20 mouse cellular contexts compared by ENCODE assay signal in the genomic region with DNA sequence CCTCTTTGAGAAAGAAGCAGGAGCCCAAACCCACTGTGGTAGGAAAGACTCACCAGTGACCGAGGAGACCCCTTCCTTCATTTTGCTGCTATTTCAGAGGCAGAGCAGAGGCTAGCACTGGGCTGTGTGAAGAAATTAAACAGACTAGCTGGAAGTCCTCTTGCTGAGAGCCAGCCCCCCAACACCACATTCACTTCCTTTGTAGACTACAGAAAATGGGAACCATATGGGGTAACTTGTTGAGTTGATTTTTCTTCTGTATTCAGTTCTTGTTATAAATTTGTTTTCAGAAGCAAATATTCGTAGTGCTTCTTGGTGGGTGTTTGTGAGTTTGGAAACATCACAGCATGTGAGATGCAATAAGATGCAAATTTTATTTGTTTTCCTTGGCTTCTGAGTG.
A peak's percentile ranks its signal among the peaks of the same experiment; 100 is the strongest.
DNase-seq lines count a peak whose midpoint lies in the region; ATAC-seq and TF ChIP-seq lines count a peak whose summit lies in the region.
"Had no signal": no experiment of that assay in that cellular context is flagged by ENCODE, and none has a peak within 500 bp of the region (broad histone marks: within the 10 kb centered on the region; RNA-seq: fewer than 3 reads in every experiment).

No protein-coding gene starts in this region.

- H3K4me3 ChIP-seq in lung, embryonic 14.5 days (ENCODE audit: low read depth, low read length), result no peak overlapping the region
- no peak overlapping the region for H3K4me3 ChIP-seq in embryonic facial prominence, embryonic 11.5 days (ENCODE audit: low read depth, low read length)
- no peak overlapping the region for H3K4me3 ChIP-seq in cerebellum, adult 2 months (replicated peaks; ENCODE audit: insufficient read depth, low read depth, low read length)
- H3K4me3 ChIP-seq: forebrain, embryonic 15.5 days; gastrocnemius, adult 2 months; heart, embryonic 10.5 days; hindbrain, embryonic 13.5 days had no signal

- no peaks in the 10 kb centered on the region for H3K36me3 ChIP-seq in lung, embryonic 14.5 days (ENCODE audit: insufficient read depth)
- H3K36me3 ChIP-seq in embryonic facial prominence, embryonic 11.5 days (replicated peaks; ENCODE audit: control insufficient read depth, insufficient read depth, low read depth, low read length), result no peaks in the 10 kb centered on the region
- H3K36me3 ChIP-seq: forebrain, embryonic 15.5 days; hindbrain, embryonic 13.5 days had no signal

- no peak overlapping the region for H3K9ac ChIP-seq in lung, embryonic 14.5 days
- H3K9ac ChIP-seq in embryonic facial prominence, embryonic 11.5 days (replicated peaks; ENCODE audit: low read length), result no peak overlapping the region
- H3K9ac ChIP-seq: forebrain, embryonic 15.5 days; hindbrain, embryonic 13.5 days had no signal

- no peaks in the 10 kb centered on the region for H3K4me1 ChIP-seq in lung, embryonic 14.5 days (ENCODE audit: insufficient read depth)
- H3K4me1 ChIP-seq in embryonic facial prominence, embryonic 11.5 days (ENCODE audit: control insufficient read depth, insufficient read depth, low read length), result no peaks in the 10 kb centered on the region
- no peaks in the 10 kb centered on the region for H3K4me1 ChIP-seq in cerebellum, adult 2 months (ENCODE audit: control insufficient read depth, insufficient read depth, low read length)
- H3K4me1 ChIP-seq: heart, embryonic 10.5 days had no signal

- no peak overlapping the region for H3K27ac ChIP-seq in lung, embryonic 14.5 days (ENCODE audit: low read depth)
- no peak overlapping the region for H3K27ac ChIP-seq in embryonic facial prominence, embryonic 11.5 days (replicated peaks; ENCODE audit: low read depth, low read length)
- no peak overlapping the region for H3K27ac ChIP-seq in cerebellum, adult 2 months (ENCODE audit: insufficient read depth, low read length)
- H3K27ac ChIP-seq: forebrain, embryonic 15.5 days; gastrocnemius, adult 2 months; heart, embryonic 10.5 days; hindbrain, embryonic 13.5 days; hindbrain, postnatal 0 days had no signal

- H3K9me3 ChIP-seq in lung, embryonic 14.5 days (ENCODE audit: low read depth, low read length), result peaks cover 3% of the 10 kb centered on the region; the same call in 1 of the 2 replicates
- H3K9me3 ChIP-seq in embryonic facial prominence, embryonic 11.5 days (replicated peaks; ENCODE audit: control insufficient read depth, low read length), result no peaks in the 10 kb centered on the region
- H3K9me3 ChIP-seq: forebrain, embryonic 15.5 days; hindbrain, embryonic 13.5 days had no signal

- DNase-seq in lung, embryonic 14.5 days, result peak; percentile 60
- no peak for DNase-seq in lung, postnatal 4 days
- DNase-seq in embryonic facial prominence, embryonic 11.5 days (ENCODE audit: low spot score), result peak; percentile 48
- peak; percentile 42 for DNase-seq in forelimb bud, embryonic 11.5 days (ENCODE audit: low read depth, low spot score)
- DNase-seq in layer of hippocampus, adult 18-20 months (ENCODE audit: low spot score in 2 of 2), result no peak
- DNase-seq in cerebellum, postnatal 4 days (ENCODE audit: low spot score in 2 of 2), result no peak
- no peak for DNase-seq in cerebellum, adult 2 months
- DNase-seq: adrenal gland, adult 2 months; adrenal gland, postnatal 25 days; cerebellum, adult 18-20 months; cerebellum, postnatal 10 days; gastrocnemius, adult 2 months; gastrocnemius, postnatal 25 days; heart, adult 18-20 months; heart, postnatal 10 days had no signal

- 82% methylated on average over 2 of the region's 2 CpGs for WGBS in lung, embryonic 14.5 days
- 59% methylated on average over 2 of the region's 2 CpGs for WGBS in embryonic facial prominence, embryonic 11.5 days
- 61% methylated on average over 2 of the region's 2 CpGs for WGBS in cerebellum, adult 2 months

- no peak for TF ChIP-seq CTCF in lung, embryonic 14.5 days (IDR thresholded peaks at IDR 0.05; ENCODE audit: low read depth)
- no peak for TF ChIP-seq CTCF in cerebellum, adult 2 months (IDR thresholded peaks at IDR 0.05; ENCODE audit: borderline replicate concordance, insufficient read depth, low read depth, low read length)

- ATAC-seq in lung, embryonic 14.5 days (ENCODE audit: insufficient read depth), result no peak
- no peak for ATAC-seq in embryonic facial prominence, embryonic 11.5 days (replicated peaks; ENCODE audit: insufficient number of reproducible peaks, low FRiP score, low TSS enrichment, low read depth)
- 0 out of 2 replicates have a peak, but pooled peaks have one; percentile 36 for ATAC-seq in megakaryocyte, adult 5-6 weeks (ENCODE audit: poor library complexity, severe bottlenecking)
- ATAC-seq: forebrain, embryonic 15.5 days; hindbrain, postnatal 0 days had no signal

- no peak for TF ChIP-seq POLR2A in cerebellum, adult 2 months (IDR thresholded peaks at IDR 0.05; ENCODE audit: borderline replicate concordance, insufficient read depth, low read length)

- H3K4me2 ChIP-seq in lung, embryonic 14.5 days, result no peak overlapping the region
- H3K4me2 ChIP-seq in embryonic facial prominence, embryonic 11.5 days (ENCODE audit: low read depth, low read length), result no peak overlapping the region
- H3K4me2 ChIP-seq: forebrain, embryonic 15.5 days; hindbrain, embryonic 13.5 days had no signal

- no peaks in the 10 kb centered on the region for H3K27me3 ChIP-seq in lung, embryonic 14.5 days (ENCODE audit: insufficient read depth, low read length)
- no peaks in the 10 kb centered on the region for H3K27me3 ChIP-seq in embryonic facial prominence, embryonic 11.5 days (ENCODE audit: control insufficient read depth, insufficient read depth, low read length)
- no peaks in the 10 kb centered on the region for H3K27me3 ChIP-seq in cerebellum, adult 2 months (ENCODE audit: control insufficient read depth, insufficient read depth, low read length)
- H3K27me3 ChIP-seq: forebrain, embryonic 15.5 days; hindbrain, embryonic 13.5 days had no signal

Comparison
In these comparisons a context has a peak if more than half of its experiments do, and no peak if none do; other contexts are left out.
1. DNase-seq: peak in lung, embryonic 14.5 days (single experiment), embryonic facial prominence, embryonic 11.5 days (single experiment) and forelimb bud, embryonic 11.5 days (single experiment); none in lung, postnatal 4 days (0 of 2), layer of hippocampus, adult 18-20 months (0 of 2), cerebellum, postnatal 4 days (0 of 2) and cerebellum, adult 2 months (0 of 2).